Mouse (Mus musculus): ENCODE data around the gene Bcl7b.

Gene Bcl7b

DNA sequence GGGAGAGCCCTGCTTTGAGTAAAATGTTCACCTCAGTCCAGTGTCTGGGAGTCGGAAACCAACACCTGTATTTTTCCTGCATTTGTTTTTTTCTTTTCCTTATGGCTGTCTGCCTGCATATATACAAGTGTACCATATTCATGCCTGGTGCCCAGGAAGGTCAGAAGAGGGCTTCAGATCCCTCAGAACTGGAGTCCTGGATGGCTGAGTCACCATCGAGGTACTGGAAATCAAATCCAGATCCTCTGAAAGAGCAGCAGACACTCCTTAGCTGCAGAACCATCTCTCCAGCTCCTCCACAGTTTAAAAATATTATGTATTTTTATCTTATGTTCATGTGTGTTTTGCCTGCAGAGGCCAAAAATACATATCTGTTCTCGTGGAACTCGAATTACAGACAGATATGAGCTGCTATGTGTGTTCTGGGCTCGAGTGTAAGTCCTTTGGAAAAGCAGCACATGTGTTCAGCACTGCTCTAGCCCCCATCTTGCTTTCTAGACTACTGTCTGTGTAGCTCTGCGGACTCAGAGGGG lies 3.7 kb downstream of the Bcl7b start:
- DNase-seq, result no peak

DNA sequence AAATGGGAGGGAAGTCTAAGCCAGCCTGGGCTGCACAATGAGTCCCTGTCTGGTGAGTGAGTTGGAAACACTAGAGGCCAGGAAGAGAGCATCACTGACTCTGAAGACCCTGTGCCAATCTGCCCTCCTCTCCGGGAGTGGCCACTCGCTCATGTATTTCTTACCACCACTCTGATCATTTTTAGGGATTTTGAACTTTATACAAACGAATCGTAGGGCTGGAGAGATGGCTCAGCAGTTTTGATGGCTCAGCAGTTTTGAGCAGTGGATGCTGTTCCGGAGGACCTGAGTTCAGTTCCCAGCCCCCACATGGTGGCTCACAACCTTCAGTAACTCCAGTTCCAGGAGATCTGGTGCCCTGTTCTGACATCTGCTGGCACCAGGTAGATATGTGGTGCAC lies 4.9 kb downstream of the Bcl7b start:
- no peak for DNase-seq

DNA sequence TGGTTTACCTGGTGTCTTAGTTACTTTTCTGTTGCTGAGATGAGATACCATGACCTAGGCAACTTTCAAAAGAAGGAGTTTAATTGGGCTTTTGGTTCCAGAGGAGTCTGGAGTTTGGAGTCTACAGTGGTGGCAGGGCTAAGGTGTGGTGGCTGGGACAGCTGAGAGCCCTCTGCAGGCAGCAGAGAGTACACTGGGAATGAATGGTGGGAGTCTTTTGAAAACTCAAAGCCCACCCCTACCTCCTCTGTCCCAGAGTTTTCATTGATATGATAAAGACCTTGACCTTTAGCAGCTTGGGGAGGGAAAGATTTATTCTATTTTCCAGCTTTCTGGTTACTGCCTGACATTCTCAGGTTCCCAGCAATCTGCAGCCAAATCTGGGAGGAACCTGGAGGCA lies 7.0 kb downstream of the Bcl7b start:
- DNase-seq, result no peak

DNA sequence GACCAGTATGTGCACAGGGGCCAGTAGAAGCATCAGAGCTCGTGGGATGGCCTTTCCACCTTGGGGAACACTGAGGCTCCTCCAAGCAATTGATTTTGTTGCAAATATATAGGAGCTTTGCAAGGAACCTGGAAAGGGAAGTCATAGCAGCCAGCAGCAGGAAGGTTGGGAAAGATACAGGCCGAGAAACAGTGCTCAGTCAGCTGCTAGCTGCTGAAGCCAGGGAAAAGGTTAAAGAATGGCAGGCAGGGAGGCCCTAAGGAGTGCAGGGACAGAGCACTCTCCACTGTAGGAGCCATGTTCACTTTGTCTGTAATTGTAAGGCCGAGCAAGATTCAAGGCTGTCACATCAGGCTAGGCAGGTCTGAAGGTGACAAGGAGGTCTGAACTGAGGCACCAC lies 10.4 kb downstream of the Bcl7b start:
- no peak for DNase-seq

DNA sequence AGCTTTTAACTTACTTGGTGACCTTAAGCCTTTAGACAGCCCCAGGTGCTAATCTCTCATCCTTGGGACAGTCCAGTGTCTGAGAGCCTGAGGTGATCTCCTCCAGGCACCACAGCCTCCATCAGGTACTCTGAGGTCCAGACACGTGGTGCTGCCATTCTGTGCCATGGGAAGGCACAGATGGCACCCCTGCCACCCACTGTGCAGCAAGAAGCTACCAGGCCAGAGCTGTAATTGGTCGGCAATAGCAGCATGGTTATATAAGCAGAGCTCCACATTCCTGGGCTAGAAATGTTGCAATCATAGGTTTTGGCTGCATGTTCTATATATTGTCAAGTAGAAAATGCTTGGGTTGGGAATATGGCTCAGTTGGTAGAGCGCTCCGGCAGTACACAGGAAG lies 10.9 kb downstream of the Bcl7b start:
- no peak for DNase-seq

DNA sequence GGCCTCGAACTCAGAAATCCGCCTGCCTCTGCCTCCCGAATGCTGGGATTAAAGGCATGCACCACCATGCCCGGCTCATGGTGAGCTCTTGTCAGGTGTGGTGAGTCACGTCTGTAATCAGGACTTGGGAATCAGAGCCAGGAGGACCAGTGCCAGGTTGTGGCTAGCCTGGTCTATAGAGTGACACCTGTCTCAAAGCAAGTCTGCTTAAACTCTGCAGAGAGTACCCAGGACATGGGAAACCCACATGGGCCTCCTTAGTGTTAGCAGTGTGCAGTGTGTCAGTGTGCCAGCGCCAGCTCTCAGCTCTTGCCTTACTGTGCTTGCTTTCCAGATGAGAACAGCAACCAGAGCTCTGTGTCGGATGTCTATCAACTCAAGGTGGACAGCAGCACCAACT lies 11.5 kb downstream of the Bcl7b start:
- DNase-seq, result no peak

DNA sequence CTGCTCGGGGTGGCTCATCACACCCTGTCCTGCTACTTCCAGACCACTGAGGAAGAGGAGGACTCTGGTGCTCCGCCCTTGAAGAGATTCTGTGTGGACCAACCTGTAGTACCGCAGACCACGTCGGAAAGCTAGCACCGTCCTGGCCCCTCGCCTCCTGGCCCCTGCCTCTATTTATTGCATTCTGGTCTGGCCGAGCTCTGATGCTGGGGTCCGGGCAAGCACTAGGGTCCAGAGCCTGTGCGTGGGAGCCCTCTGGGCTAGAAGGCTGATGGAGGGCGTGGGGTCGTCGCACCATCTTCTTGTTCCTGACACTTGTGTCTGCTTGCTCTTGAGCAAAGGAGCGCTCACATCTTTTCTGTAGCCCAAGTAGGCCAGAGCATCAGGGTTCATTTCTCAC lies 12.7 kb downstream of the Bcl7b start:
- no peak for DNase-seq

DNA sequence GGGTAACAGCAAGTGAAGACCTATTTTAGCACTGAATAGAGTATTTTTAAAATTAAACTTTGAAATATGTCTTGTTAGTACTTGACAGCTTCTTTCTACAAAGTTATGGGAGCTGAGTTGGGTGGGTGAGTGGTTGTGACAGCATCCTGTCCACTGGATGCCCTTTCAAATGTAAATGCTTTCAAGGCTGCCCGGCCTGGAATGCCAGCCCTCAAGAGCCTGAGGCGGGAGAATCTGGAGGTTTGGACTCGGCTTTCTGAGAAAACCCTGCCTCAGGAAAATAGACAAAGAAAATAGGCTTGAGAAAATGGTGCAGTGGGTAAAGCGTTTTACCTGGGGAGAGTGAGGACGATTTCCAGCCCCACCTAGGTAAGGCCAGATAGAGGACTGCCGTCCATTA lies 13.7 kb downstream of the Bcl7b start:
- DNase-seq, result no peak

DNA sequence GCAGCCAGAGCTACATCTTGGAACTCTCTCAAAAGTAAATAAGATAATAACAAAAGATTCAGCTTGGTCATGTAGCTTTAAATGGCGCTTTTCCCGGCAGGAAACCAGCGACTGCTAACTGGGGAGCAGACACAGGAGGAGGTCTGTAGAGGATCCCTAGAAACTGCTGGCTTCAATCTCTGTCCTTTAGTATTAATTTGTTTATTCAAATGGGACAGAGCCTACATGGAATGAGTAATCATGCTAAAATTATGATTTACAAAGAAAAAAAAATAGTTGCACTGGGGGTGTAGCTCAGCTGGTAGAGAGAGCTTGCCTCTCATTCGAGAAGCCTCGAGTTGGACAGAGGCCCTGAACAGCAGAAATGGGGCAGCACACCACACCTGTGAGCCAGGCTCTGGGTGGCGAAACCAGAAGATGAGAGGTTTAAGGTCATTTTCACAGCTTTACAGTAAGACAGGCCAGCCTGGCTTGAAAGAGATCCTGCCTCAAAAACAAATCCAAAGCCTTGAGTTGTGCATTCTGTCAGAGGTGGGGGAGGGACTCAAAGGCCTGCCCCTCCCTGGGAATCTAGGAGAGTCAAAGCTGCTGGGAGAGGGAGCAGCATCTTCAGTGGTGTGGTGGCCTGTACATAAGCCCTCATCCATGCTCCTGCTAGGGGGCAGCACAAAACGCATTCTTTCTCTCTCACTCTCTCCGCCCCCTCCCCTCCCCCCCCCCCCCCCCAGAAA lies 15.2 kb downstream of the Bcl7b start:
- DNase-seq, result peak; percentile 45 to 66

DNA sequence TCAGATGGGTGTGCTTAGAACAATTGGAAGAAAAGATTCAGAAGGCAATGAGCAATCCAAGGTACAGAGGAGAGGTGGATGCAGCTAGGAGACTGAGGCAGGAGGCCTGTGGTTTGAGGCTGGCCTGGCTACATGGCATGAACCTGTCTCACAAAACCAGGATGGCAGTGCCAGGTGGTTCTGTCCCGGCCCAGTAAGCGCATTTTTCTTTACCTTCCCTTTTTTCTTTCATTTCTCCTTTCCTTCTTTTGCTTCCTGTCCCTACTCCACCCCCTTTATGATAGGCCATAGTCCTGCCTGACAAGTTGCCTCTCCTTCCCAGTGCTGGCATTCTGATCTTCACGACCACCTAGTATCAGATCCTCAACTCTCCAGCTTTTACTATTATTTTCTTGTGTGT lies 16.9 kb downstream of the Bcl7b start:
- no peak for DNase-seq

DNA sequence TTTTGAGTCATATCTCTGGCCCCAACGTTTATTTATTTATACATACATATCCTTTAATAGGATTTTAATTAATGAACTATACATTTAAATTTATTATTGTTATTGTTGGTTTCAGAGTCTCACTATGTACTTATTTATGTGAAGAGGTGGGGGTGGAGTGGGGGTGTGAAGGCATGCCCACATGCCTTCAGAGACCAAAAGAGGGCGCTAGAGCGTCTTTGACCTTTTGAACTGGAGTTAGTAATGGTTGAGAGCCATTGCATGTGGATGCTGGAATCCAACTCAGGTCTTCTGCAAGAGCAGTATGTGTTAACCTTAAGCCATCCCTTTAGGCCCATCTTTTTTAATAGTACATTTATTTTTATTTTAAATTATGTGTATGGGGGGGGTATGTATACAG lies 17.5 kb downstream of the Bcl7b start:
- peak; percentile 19 to 54 for DNase-seq

DNA sequence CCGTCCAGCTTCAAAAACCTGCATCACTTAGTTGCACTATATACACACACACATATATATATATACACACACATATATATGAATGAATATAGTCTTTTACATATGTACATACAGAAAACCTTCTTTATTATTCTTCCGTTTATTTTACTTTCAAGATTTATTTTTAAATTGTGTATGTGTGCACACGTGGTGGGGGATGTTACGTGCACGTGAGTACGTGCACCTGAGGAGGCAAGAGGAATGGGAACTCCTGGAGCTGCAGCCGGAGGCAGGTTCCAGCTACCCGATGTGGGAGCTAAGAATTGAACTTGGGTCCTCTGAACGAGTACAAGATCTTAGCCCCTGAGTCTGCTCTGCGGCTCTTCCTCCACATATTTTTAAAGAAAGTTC lies 18.1 kb downstream of the Bcl7b start:
- DNase-seq, result no peak

DNA sequence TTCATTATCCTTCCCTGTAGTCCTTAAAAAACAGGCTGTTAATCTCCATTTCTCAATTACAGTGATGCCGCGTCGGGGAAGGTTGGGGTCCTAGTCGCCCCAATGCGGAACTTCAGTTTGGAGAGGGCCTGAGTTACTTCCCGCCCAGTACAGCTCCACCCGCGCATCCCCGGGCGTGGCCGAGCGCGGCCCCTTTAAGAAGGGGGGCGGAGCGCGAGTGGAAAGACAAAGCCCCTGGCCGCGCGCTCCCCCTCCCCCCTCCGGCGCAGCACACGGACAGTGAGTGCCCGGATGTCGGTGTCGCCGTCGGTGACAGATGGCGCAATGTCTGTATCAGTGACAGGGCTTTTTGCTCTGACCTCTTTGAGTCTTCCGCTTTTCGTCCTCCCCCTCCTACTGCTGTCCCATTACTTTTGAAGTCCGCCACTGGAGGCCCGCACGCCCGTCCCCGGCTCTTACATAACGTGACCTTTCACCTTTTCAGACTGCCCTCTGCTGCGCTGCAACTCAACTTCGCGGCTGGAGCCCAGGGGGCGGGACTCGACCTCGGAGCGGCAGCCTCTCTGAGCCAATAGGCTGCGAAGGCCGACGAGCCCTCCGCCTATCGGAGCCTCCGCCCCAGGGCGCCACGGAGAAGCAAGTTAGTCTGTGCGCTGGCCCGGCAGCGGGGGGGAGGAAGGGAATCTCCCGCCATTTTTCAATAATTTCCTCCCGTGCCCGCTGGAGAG lies 18.7 kb downstream of the Bcl7b start, which contains the start of gene Baz1b:
Gene Baz1b (plus strand): TSS at position 644 of the 728 bp plus-strand sequence.
- peak; percentile 98 to 99 for DNase-seq

DNA sequence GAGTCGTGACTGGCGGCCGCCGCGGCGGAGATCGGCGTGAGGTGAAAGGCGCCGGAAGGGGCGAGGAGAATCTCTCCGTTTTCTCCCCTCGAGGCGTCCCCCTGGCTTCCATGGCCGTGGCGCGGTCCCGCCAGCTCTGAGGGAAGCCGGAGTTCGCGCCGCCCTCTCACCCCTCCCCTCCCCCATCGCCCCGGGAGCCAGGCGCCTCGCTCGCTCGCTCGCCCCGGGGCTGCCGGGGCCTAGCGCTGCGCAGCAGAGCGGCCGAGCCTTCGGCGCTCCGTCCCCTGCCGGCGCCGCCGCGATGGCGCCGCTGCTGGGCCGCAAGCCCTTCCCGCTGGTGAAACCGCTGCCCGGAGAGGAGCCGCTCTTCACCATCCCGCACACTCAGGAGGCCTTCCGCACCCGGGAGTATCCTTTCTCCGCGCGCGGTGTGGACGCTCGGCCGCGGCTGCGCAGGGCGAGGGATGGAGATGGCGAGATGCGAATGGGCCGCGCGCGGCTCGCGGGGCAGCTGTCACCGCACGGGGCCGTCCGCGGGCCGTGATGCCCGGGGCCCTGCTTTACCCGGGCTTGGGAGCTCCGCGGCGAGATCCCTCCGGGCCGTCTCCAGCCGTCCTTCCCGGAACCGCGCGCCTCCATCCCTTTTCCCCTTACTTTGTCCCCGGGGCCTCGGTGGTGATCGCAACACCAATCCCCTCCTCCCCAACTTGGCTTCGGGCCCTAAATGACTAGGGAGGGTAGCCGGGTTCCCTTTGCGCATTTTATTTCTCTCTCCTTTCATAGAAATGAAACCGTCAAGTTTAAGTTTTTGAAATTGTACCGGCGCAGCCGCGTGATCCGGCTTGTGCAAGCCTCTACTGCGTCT lies 19.5 kb downstream of the Bcl7b start:
- DNase-seq, result peak; percentile 65 to 83

DNA sequence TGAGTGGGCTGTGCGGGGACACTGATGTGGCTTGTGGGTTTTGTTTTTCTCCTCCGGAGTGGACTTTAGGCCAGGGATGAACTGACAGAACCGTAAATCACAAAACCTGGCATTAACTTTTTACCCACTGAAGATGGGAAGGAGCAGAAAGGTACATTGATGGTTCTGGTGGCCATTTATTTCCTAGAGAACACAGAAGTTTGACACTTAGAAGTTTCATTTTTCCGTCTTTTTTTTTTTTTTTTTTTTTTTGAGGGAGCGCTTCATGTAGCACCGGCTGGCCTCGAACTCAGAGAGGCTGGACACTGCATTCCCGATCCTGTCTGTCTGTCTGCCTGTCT lies 20.1 kb downstream of the Bcl7b start:
- peak in 1 of 2 experiments; percentile 25 for DNase-seq

DNA sequence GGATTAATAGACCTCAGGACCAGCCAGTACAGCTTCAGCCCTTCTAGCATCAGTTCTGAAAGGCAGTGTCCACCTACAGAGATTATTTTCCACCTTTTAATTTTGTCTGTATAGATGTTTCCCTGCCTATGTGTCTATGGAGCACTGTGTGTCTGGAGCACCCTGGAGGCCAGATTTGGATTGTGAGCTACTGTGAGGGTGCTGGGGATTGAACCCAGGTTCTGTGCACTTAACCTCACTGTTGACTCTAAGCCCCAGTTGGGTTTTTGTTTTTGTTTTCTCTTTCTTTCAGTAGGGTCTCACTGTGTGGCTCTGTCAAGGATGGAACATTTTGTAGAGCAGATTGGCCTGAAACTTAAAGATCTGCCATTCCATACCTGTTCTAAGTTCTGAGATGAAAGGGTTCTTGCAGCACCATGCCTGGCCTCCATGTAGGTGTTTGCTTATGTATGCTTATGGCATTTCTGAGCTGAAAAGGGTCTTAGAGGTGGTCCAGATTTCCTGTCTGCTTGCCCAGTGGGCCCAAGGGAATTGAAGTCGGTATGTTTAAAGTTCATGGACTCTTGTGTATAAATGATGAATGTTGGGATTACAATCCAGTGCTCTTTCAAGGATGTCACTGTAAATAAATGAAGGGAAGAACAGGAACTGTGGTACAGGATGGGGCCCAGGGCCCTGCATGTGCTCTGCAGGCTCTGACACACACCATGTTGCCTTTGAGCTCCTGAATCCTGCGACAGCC lies 21.4 kb downstream of the Bcl7b start:
- DNase-seq, result no peak

DNA sequence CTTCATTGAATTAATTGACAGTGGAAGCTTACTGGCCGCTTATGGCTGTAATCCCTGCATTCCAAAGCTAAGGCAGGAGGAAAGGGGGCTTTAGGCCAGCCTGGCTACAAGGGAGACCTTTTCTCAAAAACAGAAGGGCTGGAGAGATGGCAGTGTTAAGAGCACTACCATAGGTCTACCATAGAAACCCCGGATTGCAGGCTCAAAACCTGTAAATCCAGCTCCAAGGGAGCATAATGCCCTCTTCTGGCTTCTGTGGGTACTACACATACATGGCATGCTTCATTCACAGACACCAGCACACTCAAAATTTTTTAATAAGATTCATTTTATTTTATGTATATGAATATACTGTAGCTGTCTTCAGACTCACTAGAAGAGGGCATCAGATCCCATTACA lies 23.5 kb downstream of the Bcl7b start:
- peak; percentile 71 to 77 for DNase-seq

DNA sequence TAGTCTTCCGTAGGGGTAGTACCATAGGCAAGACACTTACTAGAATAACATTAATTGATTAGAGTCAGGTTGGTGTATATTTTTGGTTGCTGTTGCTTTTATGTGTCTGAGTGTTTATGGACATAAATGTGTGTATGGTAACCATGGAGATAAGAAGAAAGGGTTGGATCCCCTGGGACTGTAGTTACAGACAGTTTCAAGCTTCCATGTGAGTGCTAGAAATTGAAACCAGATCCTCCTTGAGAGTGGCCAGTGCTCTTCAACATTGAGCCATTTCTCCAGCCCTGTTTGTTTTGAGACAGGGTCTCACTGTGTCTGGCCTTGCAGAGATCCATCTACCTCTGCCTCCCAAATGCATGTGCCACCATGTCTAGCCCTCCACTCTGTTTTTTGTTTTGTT lies 24.3 kb downstream of the Bcl7b start:
- no peak for DNase-seq

DNA sequence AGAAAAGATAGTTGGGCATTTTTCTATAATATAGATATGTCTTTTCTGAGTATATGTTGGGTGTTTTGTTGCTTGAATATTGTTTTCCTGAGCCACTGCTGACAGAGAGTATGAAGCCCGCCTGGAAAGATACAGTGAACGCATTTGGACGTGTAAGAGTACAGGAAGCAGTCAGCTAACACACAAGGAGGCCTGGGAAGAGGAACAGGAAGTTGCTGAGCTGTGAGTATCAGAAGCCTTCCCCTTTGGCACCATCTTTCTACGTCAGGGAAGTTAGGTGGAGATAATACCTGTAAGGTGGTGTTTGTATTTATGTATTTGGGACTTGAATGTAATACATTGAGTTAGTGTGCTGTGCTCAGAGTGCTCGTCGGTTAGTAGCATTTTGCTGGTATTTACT lies 28.3 kb downstream of the Bcl7b start:
- no peak for DNase-seq

DNA sequence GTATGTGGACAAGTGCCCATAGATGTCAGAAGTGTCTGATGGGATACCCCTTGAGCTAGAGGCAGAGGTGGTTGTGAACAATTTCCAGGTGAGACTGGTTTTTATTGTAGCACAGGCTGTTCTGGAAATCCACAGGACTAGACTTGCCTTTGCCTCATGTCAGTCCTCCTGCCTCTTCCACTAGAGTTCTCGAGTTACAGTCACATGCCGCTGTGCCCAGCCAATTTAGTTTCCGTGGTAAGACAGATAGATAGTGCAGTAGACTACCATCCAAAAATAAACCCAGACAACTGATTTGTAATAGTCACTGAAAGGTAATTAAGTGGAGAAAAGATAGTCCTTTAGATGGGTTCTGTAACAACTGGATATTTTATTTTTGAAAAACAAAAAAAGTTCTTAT lies 34.7 kb downstream of the Bcl7b start:
- DNase-seq, result no peak

DNA sequence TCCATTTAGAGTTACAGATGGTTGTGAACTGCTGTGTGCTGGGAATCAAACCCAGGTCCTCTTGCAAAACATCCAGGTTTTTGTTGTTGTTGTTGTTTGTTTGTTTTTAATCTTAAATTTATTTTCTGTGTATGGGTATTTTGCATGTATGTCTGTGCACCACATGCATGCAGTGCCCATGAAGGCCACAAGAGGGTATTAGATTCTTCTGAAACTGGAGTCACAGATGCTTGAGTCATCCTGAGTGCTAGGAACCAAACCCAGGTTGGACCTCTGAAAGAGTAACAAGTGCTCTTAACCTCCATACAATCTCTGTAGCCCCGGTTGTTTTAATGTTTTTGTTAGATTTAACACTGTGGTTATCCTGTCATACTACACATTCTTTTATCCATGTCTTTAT lies 40.1 kb downstream of the Bcl7b start:
- peak; percentile 17 to 19 for DNase-seq

DNA sequence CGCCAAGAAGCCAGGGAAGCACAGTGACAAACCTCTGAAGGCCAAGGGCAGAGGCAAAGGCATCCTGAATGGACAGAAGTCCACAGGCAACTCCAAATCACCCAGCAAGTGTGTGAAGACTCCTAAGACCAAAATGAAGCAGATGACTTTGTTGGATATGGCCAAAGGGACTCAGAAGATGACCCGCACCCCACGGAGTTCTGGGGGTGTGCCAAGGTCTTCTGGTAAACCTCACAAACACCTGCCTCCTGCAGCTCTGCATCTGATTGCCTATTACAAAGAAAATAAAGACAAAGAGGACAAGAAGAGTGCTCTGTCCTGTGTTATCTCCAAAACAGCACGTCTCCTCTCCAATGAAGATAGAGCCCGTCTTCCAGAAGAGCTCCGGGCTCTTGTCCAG lies 48.8 kb downstream of the Bcl7b start:
- no peak for DNase-seq

DNA sequence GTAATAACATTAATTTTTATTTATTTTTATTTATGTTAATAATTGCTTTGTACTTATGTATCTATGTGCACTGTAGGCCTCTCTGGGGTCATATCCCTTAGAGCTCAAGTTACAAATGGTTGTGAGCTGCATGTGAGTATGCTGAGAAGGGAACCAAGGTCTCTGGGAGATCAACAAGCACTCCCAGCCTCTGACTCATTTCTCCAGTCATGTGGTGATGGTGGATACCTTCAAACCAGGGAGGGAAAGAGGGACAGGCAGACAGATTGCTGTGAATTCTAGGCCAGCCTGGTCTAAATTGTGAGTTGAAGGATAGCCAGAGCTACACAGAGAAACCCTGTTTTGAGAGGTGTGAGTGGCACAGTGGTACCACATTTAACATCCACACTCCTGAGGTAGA lies 52.9 kb downstream of the Bcl7b start:
- no peak for DNase-seq
